Mouse (Mus musculus): ENCODE measurements around the gene Gm28372. TPM values are rescaled to one million over a fixed set of nuclear protein-coding genes. Genes with fewer than 3 reads are reported as not detected.
"Not testable (repeated sequence)": the region's sequence is repeated elsewhere in the genome, so short reads cannot be mapped to it uniquely, and the experiment has no call there.

Gene Gm28372
- not detected for total RNA-seq (2021)
- long read RNA-seq, experiment 1, result 0 reads
- long read RNA-seq, experiment 2, result 0 reads

DNA sequence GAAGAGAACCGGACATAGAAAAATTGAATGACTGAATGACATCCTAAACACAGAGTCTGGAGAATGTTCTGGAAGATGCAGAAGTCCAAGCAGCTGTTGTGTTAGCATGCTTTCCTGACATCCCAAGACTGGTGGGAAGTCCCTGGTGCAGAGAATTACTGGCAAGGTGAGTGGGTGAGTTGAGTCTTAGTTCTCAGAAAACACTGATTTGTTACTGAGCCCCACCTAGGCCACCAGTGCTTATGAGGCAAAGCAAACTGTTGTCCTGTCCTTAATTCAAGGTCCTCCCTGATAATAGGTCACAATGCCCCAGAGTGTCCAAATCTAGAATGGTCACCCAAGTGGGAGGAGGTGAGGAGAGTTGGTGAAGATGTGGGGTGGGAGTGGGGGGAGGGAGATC, at the start of gene Gm28372, which contains the start of gene 1700020A23Rik:
Gene Gm28372, plus strand, starts transcription at position 301 of the 400 bp plus-strand sequence.
Gene 1700020A23Rik, plus strand, starts transcription at position 321 of the 400 bp plus-strand sequence.
- no peak for DNase-seq

DNA sequence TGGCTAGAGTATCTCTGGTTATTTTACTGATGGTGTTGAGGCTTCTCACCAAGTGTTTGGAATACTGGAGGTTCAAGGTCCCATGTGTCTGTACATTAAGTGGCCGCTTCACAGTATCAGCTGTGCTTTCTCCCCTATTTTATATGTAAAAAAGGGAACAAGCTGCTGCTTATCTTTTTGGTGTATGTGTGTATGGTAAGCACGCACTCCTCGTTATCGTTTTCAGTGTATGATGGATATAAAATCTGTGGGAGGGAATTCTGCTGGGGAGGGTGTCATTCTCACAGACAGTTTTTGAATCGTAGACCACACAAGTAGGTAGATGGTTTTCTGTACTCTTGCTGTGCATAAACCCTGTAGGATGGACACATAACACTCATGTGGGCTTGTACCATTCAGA, 47.5 kb upstream of the Gm28372 start:
- DNase-seq, result no peak

- DNase-seq, result no peak
These were observed 46.2 kb upstream of the Gm28372 start for GRCm38 (mm10) chr2:130358852-130359251.

- DNase-seq, result peak; percentile 18 to 54
These were observed 42.5 kb upstream of the Gm28372 start for GRCm38 (mm10) chr2:130362511-130363026.

DNA sequence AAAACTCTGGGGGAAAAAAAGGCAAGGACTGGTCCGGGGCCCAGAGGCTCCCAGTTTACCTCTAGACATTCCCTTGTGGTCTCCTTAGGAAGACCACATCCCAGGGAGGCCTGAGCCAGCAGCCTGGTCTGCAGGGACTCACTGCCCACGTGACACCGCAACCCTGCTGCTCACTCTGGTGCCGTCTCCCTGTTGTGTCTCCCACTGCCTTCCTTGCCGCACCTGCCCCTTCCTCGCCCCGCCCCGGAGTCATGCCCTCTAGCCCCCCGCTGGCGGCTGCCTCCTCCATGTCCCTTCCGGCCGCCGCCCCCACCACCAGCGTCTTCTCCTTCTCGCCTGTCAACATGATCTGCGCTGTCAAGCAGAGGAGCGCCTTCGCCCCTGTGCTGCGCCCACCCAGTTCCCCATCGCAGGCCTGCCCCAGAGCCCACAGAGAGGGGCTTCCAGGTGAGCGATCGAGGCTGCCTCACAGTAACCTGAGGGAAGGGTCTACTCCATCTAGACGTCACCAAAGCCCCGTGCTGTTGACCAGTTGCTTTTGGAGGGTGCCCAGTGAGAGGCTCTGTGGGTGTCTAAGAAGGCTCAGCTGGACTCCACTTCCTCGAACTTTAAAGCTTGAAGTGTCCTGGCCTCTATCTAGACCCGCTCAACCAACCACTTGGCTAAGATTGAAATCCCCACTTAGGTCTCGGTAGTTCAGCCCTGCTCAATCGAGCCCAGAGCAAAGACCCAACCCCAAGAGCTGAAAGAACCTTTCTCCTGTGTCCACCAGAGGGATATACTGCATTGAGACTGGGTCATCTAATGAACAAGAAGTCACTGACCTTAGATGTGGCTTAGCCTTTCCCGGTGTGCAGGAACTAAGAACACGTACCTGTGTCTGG, 39.6 kb upstream of the Gm28372 start:
- no peak for DNase-seq

DNA sequence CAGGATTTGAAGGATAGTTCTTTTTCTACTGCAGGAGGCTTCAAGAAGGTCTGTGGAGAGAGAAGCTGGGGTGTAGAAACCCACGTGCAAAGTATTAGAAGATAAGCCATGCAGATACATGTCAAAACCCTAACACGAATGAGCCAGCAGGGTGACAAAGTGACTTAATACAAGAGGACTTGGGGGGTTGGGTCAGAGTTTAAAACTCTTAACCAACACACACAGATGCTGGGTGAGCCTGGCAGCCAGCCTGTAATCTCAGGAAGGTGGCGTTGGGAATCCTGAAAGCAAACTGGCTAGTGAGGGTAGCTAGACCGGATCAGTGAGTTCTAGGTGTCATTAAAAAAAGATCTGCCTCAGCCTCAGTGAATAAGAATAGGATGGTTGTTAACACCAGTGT, 37.7 kb upstream of the Gm28372 start:
- no peak for DNase-seq

GRCm38 (mm10) chr2:130373026-130373425, 32.0 kb upstream of the Gm28372 start:
- DNase-seq, result not testable (repeated sequence)

- no peak for DNase-seq
These were observed 30.1 kb upstream of the Gm28372 start for GRCm38 (mm10) chr2:130374951-130375350.

GRCm38 (mm10) chr2:130383205-130383604, 21.8 kb upstream of the Gm28372 start:
- DNase-seq, result no peak

- DNase-seq, result no peak
These were observed 21.1 kb upstream of the Gm28372 start for GRCm38 (mm10) chr2:130383895-130384294.

DNA sequence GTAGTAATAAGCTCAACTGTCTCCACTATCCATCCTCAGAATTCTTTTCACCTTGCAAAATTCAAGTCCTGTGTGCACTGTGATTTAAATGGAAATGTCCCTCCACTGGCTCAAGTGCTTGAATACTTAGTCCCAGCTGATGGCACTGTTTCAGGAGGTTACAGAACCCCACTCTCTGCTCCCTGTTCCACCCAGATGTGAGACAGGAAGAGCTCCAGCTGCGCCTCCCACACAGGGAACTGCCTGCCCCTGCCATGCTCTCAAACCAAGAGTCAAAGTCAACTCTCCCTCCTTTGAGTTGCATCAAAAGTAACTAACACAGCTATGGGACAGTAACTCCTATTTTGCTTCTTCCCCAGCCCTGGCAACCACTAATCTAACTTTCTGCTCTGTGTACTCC, 18.8 kb upstream of the Gm28372 start:
- DNase-seq, result no peak

DNA sequence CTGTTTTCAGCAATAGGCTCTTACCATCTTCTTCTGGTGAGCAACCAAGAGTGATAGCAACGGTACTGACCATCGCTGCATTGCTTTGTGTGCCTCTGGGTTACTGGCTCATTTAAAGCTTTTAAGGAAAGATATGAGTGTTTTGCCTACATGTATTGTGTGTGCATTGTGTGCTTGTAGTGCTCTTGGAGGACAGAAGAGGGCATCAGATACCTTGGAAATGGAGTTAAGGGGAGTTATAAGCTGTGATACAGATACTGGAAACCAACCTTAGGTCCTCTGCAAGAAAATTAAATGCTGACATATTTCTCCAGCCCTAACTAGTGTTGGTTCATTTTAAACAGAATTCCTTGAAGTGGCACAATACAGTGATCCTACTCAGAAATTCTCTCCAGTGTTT, 16.2 kb upstream of the Gm28372 start:
- DNase-seq, result no peak

DNA sequence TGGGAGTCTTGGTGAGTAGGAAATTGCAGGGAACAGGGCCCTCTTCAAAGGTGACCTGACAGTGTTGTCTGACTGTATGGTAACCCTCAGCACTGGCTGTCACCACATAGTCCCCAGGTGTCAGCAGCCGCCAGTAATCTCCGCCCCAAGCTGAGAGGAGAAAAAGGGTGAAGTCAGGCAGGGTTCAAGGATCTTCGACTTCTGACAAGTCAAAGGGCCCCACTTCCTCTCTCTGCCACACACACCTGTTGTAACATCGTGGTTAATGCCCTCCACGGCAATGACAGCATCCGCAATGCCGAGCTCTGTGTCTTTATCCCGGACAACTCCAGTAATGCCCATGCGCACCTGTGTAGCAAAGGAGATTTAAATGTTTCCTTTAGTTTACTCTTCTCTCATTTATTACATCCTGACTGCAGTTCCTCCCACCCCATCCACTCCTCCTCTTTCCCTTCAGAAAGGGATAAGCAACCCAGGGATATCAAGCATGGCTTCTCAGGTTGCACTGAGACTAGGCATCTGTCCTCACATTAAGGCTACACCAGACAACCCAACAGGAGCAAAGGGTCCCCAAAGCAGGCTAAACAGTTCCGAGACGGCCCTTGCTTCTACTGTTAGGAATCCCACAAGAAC, 13.9 kb upstream of the Gm28372 start:
- DNase-seq, result no peak

- DNase-seq, result no peak
These were observed 12.2 kb upstream of the Gm28372 start for GRCm38 (mm10) chr2:130392836-130393235.

- DNase-seq, result no peak
These were observed 9.3 kb upstream of the Gm28372 start for GRCm38 (mm10) chr2:130395696-130396095.

DNA sequence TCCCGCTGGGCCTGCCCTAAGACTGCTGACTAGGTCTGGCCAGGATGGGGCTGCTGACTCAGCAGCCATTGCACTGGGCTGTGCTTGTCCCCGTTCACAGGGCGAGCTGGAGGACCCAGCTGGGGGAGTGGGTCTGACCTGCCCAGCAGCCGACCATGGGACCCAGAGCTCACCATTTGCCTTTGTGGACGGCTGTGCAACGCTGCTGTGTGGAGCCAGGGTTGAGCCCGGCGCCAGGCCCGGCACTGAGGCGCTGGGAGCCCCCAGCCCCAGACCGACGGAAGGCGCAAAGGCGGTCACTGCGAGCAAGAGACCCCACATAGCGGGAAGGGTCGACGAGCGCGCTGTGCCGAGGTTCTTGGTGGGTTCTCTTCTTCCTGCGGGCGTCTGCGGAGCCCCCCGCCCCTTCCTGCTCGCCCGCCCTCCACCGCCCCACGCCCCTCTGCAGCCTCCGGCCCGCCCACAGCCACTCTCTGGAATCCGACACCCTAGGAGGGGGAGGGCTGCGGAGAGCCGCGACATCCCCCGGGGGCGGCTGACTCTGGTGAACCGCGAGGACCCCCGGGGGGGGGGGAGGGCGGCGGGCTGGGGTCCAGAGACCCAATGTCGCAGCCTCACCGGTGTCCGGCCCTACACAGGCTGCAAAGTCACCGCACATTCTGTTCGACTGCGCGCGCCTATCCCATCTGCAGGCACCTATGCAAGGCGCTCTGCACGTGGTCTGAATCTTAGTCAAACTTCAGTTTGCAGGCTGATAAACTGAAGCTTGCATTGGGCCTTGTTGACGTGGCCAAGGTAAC, 7.7 kb upstream of the Gm28372 start, which contains the start of gene Cpxm1:
Gene Cpxm1, minus strand, starts transcription at position 389 of the 800 bp plus-strand sequence.
- peak; percentile 26 to 30 for DNase-seq

DNA sequence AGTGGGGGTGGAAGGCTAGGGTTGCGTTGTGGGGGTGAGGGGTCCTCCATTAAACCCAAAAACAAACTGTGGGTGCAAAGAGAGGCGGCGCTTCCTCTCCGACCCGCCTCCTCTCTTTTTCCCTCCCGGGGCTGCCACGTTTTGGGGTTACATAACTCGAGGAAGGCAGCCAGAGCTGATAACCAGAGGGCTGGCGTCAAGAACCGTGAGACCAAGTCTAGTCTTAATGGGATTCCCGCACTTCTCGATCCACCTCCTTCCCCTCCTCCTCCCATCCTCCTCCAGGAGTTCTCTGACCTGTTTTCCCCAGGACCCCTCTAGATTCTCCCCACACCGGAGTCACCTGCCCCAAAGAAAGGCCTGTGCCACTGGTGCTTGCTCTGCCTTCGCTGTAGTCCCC, 6.9 kb upstream of the Gm28372 start:
- DNase-seq, result peak; percentile 64 to 69

DNA sequence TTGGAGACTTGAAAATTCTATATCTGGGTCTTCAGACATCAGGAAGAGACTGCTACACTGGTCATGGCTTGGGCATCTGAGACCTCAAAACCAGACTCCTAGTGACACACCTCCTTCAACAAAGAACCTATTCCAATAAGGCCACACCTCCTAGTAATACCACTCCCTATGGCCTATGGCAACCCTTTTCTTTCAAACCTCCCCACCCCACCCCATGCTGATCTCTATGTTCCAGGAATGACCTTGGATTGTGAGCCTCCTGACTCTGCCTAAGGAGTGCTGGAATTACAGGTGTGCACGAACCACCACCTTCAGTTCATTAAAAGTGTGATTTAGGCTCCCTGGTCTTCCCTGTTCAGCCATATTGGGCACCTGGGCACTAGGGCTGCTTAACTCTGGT, 5.0 kb upstream of the Gm28372 start:
- DNase-seq, result no peak

DNA sequence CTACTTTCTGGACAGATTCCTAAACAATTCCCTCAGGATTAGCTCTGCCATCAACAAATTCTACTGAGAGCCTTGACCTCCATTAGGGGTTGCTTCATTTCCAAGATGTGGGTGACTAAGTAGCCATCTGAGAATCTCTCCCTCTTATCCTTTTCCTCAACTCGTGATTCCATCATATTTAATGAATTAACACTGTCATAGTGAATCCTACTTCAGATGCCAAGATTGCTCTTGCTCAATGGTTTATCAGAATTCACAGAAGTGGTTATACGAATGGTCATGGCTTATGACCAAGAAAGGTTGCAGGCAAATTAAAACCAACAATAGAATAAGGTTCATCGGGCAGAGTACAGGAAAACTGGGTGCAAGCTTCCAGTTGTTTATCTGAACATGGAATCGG, 3.1 kb upstream of the Gm28372 start:
- DNase-seq, result no peak

DNA sequence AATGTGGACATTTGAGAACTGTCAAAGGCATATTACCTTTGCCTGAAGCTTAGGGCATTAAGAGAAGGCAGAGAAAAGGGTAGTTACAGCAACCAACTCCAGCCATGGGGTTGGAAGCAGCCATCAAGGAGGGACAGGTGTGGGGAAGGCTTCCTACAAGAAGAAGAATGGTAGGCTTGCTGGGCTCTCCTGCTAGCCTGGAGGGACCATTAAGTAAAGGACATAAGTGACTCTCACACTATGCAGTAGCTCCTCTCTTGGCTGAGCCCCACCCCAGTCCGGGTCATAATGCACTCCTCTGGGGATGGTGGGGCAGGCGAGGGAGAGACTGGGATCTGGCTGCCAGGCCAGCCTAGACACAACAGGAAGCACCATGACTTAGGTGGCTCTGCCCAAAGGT, 1.1 kb downstream of the Gm28372 start, which contains the start of gene Tmem239:
Gene Tmem239, plus strand, starts transcription at position 301 of the 400 bp plus-strand sequence.
- DNase-seq, result no peak

DNA sequence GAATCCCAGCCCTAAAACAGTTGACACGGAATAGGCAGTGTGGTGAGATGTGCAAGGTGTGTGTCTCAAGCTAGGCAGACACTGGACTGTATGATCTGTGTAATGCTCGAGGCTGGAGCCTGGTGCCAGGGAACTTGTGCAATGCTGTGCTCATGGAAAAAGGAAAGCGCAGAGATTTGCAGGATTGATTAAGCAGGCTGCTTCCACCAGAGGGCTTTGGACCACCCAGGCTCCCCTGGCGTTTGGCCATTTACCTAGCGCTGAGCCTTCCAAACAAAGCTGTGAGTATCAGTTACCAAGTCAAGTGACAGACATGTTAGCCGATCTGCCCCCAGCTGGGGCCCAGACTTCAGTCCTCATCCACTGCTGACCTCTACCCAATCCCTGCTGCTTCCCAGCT, 3.2 kb downstream of the Gm28372 start:
- DNase-seq, result no peak
